Mouse (Mus musculus): ENCODE measurements around the gene Gsdme.

GRCm38 (mm10) chr6:50192169-50192568 is 71.5 kb downstream of the Gsdme start:
- no peak for TF ChIP-seq CTCF (IDR thresholded peaks at IDR 0.05; ENCODE audit: low read depth, low read length)
- no peak for TF ChIP-seq GATA2 (IDR thresholded peaks at IDR 0.05; ENCODE audit: borderline replicate concordance, low read depth, low read length)
- no peak for TF ChIP-seq POLR2AphosphoS5 (IDR thresholded peaks at IDR 0.05; ENCODE audit: insufficient replicate concordance, low read depth, low read length)
- no peak for TF ChIP-seq GATA1 (IDR thresholded peaks at IDR 0.05; ENCODE audit: borderline replicate concordance, low read length)
- TF ChIP-seq TAL1 (conservative IDR thresholded peaks at IDR 0.05; ENCODE audit: low read depth, low read length) = no peak
